Mouse (Mus musculus) thymus, adult 18-20 months (tissue): ENCODE measurements around the gene Nt5dc2.
A peak's percentile ranks its signal among the peaks of the same experiment; 100 is the strongest.

Experiments used
- DNase-seq, 2 experiments: peaks; one replicate each; pipeline ENCODE4 v3.0.0; 2022; ENCODE audit warnings: mixed read lengths in 2 of 2

Gene Nt5dc2

DNA sequence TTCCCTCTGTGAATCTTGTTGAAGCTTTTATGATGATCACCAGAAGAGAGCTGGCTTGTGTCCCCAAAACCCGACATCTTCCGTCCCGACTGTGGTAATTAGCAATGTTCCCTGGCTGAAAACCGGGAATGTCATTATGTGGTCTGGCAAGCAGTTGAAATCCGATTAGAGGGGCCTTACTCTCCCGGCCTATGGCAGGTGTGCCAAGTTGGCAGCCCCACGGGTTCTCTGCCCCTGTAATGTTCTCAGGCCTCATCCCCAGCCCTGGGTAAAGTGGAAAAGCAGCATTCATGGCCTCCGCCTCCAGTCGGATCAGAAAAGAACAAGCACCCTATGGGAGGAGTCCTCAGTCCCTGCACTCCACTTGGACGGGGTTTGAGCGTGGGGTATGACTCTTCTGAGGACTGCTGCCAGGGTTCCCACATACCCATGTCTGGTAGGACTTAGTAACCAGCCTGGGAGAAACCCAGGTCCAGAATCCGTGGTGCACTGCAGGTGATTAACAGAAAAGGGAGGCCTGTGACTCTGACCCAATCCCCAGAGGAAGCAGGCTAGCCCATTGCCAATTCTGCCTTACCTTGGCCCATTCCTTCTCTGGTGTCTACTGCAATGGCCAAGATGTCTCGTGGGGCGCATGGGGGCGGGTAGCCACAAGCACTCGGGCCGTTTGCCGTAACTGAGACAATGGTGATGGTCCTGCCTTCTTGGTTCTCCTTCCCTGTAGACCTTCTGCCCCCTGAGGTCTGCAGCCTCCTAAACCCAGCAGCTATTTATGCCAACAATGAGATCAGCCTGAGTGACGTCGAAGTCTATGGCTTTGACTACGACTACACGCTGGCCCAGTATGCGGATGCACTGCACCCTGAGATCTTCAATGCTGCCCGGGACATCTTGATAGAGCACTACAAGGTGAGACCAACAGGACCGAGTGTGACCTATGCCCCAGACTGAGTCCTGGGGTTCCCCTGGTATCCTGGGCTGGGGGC, 3.5 kb downstream of the Nt5dc2 start:
- DNase-seq: peak in 1 of 2 experiments; percentile 1

DNA sequence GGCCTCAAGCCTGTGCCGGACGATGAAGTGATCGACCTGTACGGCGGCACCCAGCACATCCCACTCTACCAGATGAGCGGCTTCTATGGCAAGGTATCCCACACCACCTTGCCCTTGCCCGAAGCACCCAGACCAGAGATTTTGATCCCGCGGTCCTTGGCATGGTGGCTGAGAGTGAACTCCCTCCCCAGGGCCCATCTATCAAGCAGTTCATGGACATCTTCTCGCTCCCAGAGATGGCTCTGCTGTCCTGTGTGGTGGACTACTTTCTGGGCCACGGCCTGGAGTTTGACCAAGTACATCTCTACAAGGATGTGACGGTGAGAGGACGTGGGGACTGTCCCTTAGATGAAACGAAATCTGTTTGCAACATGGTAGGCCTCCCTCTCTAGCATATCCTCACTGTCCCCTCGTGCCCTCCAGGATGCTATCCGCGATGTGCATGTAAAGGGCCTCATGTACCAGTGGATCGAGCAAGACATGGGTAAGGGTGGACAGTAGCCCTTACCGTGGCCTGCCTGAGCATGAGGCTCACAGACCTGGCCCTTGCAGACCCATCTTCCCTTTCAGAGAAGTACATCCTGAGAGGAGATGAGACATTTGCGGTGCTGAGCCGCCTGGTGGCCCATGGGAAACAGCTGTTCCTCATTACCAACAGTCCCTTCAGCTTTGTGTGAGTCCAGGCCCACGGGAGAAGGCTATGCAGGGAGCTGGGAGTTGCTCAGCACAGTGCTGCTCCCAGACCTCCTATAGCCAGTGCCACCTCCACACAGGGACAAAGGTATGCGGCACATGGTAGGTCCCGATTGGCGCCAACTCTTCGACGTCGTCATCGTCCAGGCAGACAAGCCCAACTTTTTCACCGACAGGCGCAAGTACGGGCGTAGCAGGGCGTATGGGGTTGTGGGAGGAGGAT, 4.9 kb downstream of the Nt5dc2 start:
- DNase-seq: no peak

DNA sequence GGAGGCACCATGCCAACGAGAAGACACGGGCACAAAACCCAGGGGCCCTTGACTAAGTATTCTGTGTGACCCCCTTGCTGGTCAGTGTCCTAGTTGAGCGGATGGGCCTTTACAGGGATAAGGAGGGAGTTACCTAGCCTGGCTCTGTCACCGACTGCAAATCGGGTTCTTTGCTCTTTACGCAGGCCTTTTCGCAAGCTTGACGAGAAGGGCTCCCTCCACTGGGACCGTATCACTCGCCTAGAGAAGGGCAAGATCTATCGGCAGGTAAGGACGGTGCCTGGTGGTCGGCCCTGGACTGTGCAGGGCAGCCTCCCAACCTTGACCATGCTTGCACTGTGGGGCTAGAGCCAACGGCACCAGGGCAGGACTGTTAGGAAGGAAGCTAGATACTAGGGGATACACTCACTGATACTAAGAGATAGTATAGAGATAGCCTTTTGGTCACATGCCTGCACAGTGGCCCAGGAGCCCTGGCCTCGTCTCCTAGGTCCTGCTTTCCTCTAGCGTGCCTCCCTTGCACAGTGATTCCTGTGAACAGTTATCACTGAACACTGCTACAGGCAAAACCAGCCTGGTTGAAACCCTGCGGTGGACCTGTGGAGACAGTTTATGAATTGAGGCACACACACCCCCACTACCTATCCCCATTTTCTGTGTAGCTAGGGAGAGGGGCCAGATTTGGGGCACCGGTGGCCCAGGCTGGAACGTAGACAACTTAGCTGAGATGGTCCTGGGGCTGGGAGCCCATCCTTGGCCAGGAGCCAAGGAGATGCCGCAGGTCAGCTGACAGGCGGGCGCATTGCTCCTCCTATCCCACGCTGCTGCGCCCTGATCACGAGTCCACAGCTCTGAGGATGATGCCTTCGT, 5.8 kb downstream of the Nt5dc2 start:
- DNase-seq: peak in 1 of 2 experiments; percentile 1

DNA sequence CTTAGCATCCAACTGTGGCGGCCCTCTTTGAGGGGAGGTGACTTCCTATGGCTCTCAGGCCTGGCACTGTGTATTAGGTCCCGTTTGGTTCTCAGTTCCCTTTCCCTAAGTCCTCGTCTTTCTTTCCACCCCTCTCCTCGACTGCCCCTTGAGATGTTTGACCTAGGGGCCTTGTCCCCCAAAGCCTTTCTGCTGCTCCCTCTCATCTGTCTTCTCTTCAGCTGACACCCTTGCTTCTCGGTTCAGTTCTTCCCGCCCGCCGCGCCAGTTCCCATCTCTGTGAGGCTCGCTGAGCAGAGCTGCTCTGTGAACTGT, 6.4 kb downstream of the Nt5dc2 start:
- no peak for DNase-seq

DNA sequence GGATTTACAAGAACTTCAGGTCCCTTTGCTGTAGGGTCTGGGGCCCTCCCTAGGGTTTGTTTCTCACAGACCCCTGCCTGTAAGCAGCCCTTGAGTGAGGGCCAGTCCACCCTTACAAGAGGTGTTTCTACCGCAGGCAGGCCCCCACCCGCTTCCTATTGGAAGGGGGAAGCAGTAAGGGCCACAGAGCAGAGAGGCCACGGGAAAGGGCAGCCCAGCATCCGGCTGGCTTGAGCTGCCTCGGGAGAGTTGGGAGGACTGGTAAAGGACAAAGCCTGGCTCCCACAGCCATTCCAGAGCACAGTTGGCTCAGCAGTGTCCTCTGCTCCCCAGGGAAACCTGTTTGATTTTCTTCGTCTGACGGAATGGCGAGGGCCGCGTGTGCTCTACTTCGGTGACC, 6.9 kb downstream of the Nt5dc2 start:
- DNase-seq: no peak

DNA sequence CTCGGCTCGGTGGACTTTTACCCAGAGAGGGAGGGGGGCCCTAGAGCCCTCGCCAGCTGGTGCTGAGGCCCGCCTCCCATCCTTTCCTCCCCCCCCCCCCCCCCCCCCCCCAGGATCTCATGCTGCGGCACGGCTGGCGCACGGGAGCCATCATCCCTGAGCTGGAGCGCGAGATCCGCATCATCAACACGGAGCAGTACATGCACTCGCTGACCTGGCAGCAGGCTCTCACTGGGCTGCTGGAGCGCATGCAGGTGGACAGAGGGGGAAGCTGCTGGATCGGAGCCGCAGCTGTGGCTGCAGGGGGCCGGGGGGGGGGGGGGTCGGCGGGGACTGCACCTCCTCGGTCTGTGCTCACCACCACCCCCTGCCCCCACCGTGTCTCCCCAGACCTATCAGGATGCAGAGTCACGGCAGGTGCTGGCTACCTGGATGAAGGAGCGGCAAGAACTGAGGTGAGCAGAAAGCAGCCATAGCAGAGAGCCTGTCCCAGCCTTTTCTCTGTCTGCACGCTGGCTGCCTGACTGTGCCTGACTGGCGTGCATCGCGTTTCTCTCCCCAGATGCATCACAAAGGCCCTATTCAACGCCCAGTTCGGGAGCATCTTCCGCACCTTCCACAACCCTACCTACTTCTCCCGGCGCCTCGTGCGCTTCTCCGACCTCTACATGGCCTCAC, 7.5 kb downstream of the Nt5dc2 start:
- no peak for DNase-seq

DNA sequence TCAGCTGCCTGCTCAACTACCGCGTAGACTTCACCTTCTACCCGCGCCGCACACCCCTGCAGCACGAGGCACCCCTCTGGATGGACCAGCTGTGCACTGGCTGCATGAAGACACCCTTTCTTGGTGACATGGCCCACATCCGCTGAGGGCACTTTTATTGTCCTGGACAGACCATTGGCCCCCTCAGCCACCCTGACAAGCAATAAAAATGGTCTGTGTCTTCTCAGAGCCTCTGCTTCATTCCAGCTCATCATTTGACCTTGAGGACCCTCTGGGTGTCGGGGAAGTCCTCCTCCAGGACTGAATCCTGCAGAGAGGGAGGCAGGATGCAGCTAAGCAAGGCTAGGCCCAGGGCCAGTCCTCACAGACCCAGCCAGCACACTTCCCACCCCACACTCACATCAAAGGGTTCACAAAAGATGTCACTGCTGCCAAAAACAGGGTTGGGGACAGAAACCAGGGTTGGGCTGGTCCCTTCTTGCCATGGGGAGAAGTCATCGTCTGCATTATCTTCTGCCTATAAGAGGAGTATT, 8.1 kb downstream of the Nt5dc2 start:
- DNase-seq: no peak

DNA sequence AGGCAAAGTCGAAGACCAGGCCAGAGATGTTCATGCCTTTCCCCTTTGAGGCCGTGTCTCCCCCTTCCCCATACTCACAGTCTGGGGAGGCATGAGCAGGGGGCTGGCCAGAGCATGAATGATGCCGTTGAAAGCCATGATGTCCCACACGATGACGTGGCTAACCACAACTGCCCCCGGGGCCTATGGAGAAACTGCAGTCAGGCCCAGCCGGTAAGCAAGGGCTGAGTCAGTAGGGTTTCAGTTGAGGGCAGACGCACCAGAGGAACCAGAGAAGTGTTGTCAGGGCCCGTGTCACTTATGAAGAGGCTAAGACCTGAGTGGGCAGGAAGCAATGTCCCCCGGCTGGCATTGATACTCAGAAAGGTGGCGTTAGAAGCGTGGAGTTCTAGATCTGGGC, 8.8 kb downstream of the Nt5dc2 start:
- no peak for DNase-seq

DNA sequence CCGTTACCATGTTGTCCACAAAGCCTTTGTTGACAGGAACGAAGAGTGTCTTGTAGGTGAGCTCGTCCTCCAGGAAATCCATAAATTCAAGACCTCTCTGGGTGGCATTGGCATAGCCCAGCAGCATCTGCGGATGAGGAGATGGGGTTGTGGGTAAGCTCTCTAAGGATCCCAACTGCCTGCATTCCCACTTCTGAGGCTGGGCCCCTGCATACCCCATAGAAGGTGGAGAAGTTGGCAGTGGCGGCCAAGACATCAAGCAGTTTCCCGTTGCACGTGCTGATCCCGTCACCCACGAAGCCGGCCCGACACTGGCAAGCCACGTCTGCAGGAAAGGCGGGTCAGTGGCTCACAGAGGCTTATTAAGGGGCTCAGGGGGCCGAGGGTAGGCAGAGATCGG, 9.3 kb downstream of the Nt5dc2 start:
- peak in 1 of 2 experiments; percentile 1 for DNase-seq

DNA sequence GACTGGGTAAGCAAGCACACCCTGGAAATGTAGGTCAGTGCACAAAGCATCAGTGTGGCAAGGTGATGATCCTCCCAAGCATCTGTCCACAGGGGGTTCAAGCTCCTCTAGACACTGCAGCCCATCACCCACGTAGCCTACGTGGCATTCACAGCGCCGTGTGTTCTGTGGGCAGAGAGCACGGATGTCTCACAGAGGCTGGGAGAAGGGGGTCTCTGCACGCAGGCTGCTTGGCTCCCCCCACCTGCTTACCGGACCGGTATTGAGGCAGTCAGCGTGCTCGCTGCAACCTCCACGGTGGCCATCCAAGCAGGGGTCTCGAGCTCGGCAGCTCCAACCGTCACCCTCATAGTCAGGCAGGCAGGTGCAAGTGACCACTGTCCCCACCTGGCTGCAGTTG, 10.2 kb downstream of the Nt5dc2 start:
- DNase-seq: no peak

DNA sequence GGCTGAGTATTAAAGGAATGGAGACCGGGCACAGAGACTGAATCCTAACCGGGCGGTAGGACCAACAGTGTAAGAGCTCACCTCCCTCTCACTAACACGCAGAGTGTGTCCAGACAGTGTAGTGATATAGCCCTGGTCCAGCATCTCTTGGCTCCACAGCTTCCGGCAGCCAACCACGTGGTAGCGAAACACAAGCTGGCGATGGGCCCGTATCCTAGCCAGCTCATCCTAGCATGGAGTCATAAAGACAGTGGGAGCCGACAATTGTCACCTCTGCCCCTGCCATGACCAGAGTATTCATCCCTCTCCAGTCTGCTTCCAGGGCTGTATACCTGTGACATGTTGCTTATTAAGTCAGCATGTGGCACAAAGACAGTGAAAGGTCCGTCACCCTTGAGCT, 14.8 kb downstream of the Nt5dc2 start:
- no peak for DNase-seq

DNA sequence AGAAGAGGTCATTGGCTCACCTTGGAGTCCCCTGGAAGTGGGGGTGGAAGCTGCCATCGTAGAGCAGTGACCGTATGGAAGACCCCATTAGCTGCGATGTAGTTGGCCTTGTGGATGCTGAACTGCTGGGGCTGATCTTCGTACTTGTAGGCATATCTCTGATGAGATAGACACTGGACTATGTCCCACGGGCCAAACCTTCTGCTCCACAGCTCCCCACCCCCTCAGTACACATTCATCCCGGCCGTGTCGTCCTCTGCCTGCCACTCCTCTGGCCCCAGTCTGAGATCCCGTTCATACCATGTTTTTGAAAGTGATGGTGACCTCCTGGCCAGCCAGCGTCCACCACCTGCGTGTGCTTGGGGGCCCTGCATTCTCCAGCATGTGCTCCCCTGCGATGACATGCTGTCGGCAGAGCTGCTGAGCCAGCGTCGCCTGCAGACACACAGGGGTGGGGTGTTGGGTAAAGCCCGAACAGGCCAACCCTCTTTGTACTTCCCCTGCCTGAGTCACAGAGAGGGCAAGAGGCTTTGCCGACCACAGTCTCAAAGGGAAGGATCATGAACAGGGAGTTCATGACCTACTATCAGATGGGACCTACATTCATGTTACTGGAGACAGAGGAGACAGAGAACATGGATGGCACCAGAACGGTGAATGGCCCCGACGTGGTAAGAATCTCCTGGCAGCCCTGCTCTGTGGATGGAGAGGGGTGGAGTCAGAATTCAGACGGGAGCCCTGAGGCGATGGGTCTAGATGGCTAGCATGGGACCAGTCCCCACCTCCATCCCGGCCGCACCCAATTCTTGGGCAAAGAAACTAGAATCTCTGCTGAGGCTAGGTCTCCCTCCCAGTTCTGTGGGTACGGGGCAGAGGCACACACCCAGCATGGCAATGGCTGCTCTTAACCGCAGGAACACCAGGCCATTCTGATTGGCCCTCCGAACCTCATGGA, 29.6 kb downstream of the Nt5dc2 start:
- DNase-seq: no peak

DNA sequence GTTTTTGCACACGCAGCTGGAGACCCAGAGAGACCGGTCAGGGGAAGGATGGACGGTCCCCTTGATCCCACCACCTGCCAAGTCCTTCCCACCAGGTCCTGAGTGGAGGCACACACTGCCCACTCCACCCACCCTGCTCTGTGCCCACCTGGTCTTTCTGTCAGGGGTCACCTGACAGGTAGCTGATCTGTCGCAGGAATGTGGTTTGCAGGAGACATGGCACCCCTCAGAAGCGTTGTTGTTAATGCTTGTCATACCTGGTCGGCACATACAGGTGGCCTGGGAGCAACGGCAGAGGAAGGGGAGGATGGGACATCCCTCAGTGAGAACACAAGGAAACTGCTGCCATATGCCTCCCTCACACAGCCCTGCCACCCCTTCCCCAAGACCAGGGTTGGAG, 30.3 kb downstream of the Nt5dc2 start:
- DNase-seq: no peak

DNA sequence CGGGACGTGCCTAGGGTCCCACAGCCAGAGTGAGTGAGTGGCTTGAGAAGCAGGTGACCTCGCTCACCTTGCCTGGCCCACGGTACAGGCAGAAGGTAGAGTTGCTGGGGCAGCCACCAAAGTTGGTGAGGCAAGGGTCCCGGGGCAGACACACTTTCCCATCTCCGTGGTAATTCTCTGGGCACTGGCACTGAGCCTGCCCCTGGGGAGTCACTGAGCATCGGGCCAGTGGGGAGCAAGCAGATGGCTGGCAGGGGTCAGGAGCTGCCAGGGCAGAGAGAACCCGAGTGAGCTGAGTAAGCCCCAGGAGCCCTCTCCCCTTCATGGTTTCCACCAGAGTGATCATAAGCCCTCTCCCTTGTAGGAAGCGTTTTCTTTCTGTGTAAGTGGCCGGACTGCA, 30.8 kb downstream of the Nt5dc2 start:
- no peak for DNase-seq

DNA sequence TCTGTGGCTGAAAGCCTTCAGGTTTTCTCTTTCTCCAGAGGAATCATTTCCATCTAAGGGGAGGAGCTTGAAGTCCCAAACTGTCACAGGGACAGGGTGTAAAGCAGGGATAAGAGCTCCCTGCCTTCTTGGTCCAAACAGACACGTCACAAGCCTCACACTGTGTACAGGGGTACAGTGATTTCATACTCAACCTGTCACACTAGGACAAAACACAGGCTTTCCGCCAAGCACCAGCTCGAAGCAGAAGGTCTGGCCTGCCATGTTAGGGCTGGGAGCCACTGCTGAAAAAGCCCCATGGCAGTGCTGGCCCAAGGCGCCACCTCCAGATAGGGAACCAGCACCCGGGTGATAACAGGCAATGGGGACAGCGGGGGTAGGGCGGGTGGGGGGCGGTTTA, 33.2 kb downstream of the Nt5dc2 start:
- no peak for DNase-seq

DNA sequence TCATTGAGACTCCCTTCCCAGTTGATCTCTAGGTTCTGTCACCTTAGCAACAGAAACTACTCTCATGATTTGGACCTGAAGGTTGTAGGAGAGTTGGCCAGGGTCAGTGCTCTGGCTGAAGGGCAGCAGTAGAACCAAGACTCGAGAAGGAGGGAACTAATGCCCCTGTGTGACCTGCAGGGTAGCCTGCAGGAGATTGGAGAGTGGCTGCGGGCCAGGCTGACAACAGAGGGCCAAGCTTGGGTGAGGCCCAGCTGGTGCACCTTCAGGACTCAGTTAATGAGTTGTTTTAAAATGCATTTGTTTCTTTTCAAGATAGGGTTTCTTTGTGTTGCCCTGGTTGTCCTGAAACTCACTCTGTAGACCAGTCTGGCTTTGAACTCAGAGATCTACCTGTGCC, 34.2 kb downstream of the Nt5dc2 start:
- DNase-seq: no peak

DNA sequence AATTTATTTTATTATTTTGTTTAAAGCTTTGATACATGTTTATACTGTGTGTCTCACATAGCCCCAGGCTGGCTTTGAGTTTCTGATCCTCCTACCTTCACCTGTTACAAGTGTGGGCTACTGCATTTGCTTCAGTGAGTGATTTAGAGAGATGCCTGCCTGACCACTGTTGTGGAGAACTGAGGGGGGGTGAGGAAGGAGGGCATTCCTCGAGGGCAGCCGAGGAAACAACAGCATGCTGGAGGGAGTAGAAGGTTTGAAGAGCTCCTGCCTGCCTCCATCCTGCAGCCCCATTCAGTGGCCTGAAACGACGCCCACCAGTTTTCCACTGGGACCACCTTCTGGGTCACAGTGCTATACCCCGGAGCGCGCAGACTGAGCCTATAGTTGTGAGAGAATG, 34.6 kb downstream of the Nt5dc2 start:
- DNase-seq: no peak

DNA sequence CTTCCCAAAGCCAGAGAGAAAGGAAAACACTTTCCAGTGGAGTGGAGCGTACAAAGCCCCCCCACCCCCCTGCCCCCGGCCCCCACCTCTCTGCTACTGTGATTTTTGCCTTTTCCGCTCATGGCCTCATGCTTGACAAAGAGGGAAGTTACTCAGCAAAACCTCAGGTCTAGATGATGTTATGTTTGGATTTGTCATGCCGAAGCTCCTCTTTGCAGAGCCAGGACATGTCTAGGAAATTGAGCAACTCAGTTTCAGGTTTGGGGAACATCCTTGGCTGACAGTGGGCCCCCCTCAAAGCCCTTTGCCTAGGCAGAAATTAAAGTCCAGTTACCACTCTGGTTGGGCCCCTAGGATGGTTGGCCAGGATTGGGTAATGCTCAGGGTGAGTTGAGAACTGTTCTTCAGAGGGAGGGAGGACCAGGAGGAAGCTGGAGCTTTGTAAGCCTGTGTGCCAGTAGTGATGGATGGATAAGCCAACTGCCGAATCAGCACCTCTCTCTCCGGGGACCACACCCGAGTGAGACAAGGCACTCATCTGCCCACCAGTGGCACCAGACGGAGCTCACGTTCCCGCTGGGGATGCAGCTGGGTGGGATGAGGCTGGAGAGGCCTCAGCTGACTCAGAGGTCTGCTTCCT, 35.3 kb downstream of the Nt5dc2 start:
- no peak for DNase-seq

DNA sequence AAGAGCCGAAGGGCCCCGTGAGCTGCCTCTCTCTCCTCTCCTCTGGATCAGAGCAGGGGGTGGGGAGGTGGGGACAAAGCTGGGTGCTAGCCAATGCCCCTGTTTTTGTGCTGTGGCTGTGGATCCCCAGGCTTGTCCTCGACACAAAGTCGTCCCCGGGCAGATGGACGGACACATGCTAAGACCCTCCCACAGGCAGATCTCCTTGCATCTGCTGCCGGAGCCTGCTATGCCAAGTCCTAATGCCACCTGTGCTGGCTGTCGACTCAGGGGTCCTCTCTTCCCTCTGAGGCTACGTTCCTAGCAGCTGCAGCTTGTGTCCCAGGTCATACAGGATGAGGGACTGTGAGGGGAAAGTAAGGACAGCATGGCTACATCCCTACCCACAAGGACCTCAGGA, 36.0 kb downstream of the Nt5dc2 start:
- DNase-seq: no peak

DNA sequence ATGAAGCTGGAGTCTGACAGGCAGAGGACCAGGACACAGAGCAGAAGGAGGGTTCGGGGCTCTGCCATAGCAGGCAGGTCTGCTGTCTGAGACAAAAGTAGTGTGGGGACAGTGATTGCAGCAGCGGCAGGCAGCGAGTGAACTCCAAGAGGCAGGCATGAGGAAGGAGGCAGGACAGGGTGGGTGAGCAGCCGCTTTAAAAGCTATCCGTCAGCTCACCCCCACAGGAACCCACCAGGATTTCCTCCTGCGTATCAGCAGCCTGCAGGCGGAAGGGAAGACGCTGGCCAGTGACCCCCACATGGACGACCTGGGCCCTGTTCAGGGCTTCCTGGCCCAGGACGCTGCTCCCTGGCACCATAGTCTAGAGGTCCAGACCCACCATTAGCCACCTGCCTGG, 37.6 kb downstream of the Nt5dc2 start, which contains the start of gene Stab1:
TSS of gene Stab1 (minus strand) at position 217 of the 400 bp plus-strand sequence.
- DNase-seq: no peak
